ENCODE assay signal across 8 mouse cellular contexts in genomic region chr15:79932323-79932987, GRCm38 (mm10). TPM values are rescaled to one million over a fixed set of nuclear protein-coding genes. Genes with fewer than 3 reads are reported as not detected.
A peak's percentile ranks its signal among the peaks of the same experiment; 100 is the strongest.
DNase-seq lines count a peak whose midpoint lies in the region; ATAC-seq lines count a peak whose summit lies in the region.

No protein-coding gene starts in this region.

- intact Hi-C loops in gastrocnemius, postnatal 14 days (cut with DNase I; ENCODE audit: low total_unique reads) = no loop called here
- intact Hi-C loops in left cerebral cortex, postnatal 14 days (cut with DNase I) = loop anchor here (5.0 kb wide), 1 partner anchor 100 kb away; the partner anchor contains the start of genes Cbx6 and Npcd

- peak; percentile 82 for ATAC-seq in intestine, embryonic 15.5 days
- peak; percentile 72 for ATAC-seq in megakaryocyte-erythroid progenitor cell, adult 5-6 weeks (replicated peaks; ENCODE audit: low FRiP score, low TSS enrichment, poor library complexity, severe bottlenecking)

- H3K36me3 ChIP-seq in intestine, embryonic 15.5 days = no peaks in the 10 kb centered on the region

- H3K27me3 ChIP-seq in intestine, embryonic 15.5 days (replicated peaks) = peaks cover 18% of the 10 kb centered on the region

- peak overlapping the region; percentile 57 for H3K9ac ChIP-seq in intestine, embryonic 15.5 days

- peak; percentile 95 to 98 for DNase-seq in adrenal gland, adult (ENCODE audit: inconsistent age in 2 of 2, low spot score in 1 of 2)
- peak; percentile 91 for DNase-seq in embryo, embryonic 10.5 days (ENCODE audit: low spot score)
- DNase-seq in gastrocnemius, postnatal 14 days = peak; percentile 87
- peak; percentile 79 to 87 for DNase-seq in left cerebral cortex, postnatal 14 days (ENCODE audit: low spot score in 2 of 2)
- DNase-seq in right cerebral cortex, postnatal 14 days = peak; percentile 85
- peak; percentile 92 for DNase-seq in urinary bladder, postnatal 25 days (ENCODE audit: low spot score)

- peaks cover 21% of the 10 kb centered on the region for H3K4me1 ChIP-seq in intestine, embryonic 15.5 days (replicated peaks)

- H3K4me3 ChIP-seq in intestine, embryonic 15.5 days (replicated peaks) = peak overlapping the region; percentile 61

- H3K27ac ChIP-seq in intestine, embryonic 15.5 days = no peak overlapping the region

- WGBS in intestine, embryonic 15.5 days = under 1% methylated on average over 62 of the region's 62 CpGs

- peak overlapping the region; percentile 85 for H3K4me2 ChIP-seq in intestine, embryonic 15.5 days (replicated peaks)

- H3K9me3 ChIP-seq in intestine, embryonic 15.5 days = no peaks in the 10 kb centered on the region

RNA-seq across cellular contexts. Expression of gene Cbx7, which starts 38.5 kb away (rescaled TPM):
- 1 to 10 TPM; 3.7 to 4.5 TPM for total RNA-seq in gastrocnemius, postnatal 14 days (2021)
- polyA plus RNA-seq in intestine, embryonic 15.5 days (2015; fragmentation: Nextera tagmentation; extraction: Ambion mirVana) = 3.9 and 4.6 TPM in 2 replicates
- total RNA-seq in left cerebral cortex, postnatal 14 days (2021) = 10 to 100 TPM in 1 of 2 experiments, 1 to 10 TPM in 1; 9.9 to 11.9 TPM
- 6.8 and 9.9 TPM in 2 replicates for total RNA-seq in megakaryocyte-erythroid progenitor cell, adult 5-6 weeks (2014; fragmentation: Nextera tagmentation)
- 2.5 and 4.4 TPM in 2 replicates for total RNA-seq in megakaryocyte-erythroid progenitor cell, adult 5-6 weeks (2017)

RNA-seq across cellular contexts. Expression of gene Apobec3, which starts 41.0 kb away (rescaled TPM):
- 1 to 10 TPM; 4.7 to 7.9 TPM for total RNA-seq in gastrocnemius, postnatal 14 days (2021)
- 13.1 and 15.4 TPM in 2 replicates for polyA plus RNA-seq in intestine, embryonic 15.5 days (2015; fragmentation: Nextera tagmentation; extraction: Ambion mirVana)
- total RNA-seq in left cerebral cortex, postnatal 14 days (2021) = 1 to 10 TPM; 4.2 to 5.1 TPM
- 243 and 293 TPM in 2 replicates for total RNA-seq in megakaryocyte-erythroid progenitor cell, adult 5-6 weeks (2014; fragmentation: Nextera tagmentation)
- 135 and 175 TPM in 2 replicates for total RNA-seq in megakaryocyte-erythroid progenitor cell, adult 5-6 weeks (2017)

Comparison
In these comparisons a context has a peak if more than half of its experiments do, and no peak if none do; other contexts are left out.
1. RNA of gene Apobec3, which starts 41.0 kb away (total RNA-seq): 135 to 293 TPM in megakaryocyte-erythroid progenitor cell, adult 5-6 weeks; 4.7 to 7.9 TPM in gastrocnemius, postnatal 14 days and 4.2 to 5.1 TPM in left cerebral cortex, postnatal 14 days; every median in the first group is over 10 times any median in the second.
2. Peak in every context shown above with its lines, with median percentiles within 50 percentile points of each other: DNase-seq.